Mouse (Mus musculus) spleen, postnatal 36 days (tissue): ENCODE measurements around the gene Hhipl1.

ENCODE experiments used
- DNase-seq, 2 experiments: peaks; one replicate each; pipeline ENCODE4 v3.0.0; 2022; ENCODE audit warnings: low spot score in 2 of 2, mixed read lengths in 1 of 2

The Hhipl1 gene

GRCm38 (mm10) chr12:108277341-108277841 is 28.7 kb upstream of the Hhipl1 start:
- DNase-seq, result no peak

- no peak for DNase-seq
Measured at GRCm38 (mm10) chr12:108278221-108278918, 27.7 kb upstream of the Hhipl1 start.

GRCm38 (mm10) chr12:108284455-108285224 is 21.4 kb upstream of the Hhipl1 start:
- no peak for DNase-seq

GRCm38 (mm10) chr12:108285225-108286011 is 20.7 kb upstream of the Hhipl1 start:
- DNase-seq, result no peak

- DNase-seq, result no peak
Measured at GRCm38 (mm10) chr12:108286381-108286780, 19.7 kb upstream of the Hhipl1 start.

- no peak for DNase-seq
Measured at GRCm38 (mm10) chr12:108287011-108287410, 19.1 kb upstream of the Hhipl1 start.

- DNase-seq, result no peak
Measured at GRCm38 (mm10) chr12:108288127-108288880, 17.8 kb upstream of the Hhipl1 start.

GRCm38 (mm10) chr12:108292419-108292818 is 13.7 kb upstream of the Hhipl1 start:
- no peak for DNase-seq

- DNase-seq, result peak in 1 of 2 experiments; percentile 24
Measured at GRCm38 (mm10) chr12:108292957-108293356, 13.1 kb upstream of the Hhipl1 start.

GRCm38 (mm10) chr12:108294620-108295019 is 11.4 kb upstream of the Hhipl1 start:
- no peak for DNase-seq

GRCm38 (mm10) chr12:108297033-108297432 is 9.0 kb upstream of the Hhipl1 start:
- no peak for DNase-seq

- no peak for DNase-seq
Measured at GRCm38 (mm10) chr12:108301006-108301405, 5.1 kb upstream of the Hhipl1 start.

GRCm38 (mm10) chr12:108303778-108304365 is 2.2 kb upstream of the Hhipl1 start:
- DNase-seq, result no peak

- DNase-seq, result no peak
Measured at GRCm38 (mm10) chr12:108305172-108305571, 898 bp upstream of the Hhipl1 start.

- no peak for DNase-seq
Measured at GRCm38 (mm10) chr12:108307553-108307952, 1.5 kb downstream of the Hhipl1 start.

- DNase-seq, result no peak
Measured at GRCm38 (mm10) chr12:108308363-108308856, 2.3 kb downstream of the Hhipl1 start.

- DNase-seq, result no peak
Measured at GRCm38 (mm10) chr12:108309116-108309794, 3.2 kb downstream of the Hhipl1 start.

- DNase-seq, result no peak
Measured at GRCm38 (mm10) chr12:108310041-108310440, 4.0 kb downstream of the Hhipl1 start.

GRCm38 (mm10) chr12:108310456-108311027 is 4.5 kb downstream of the Hhipl1 start:
- no peak for DNase-seq
